Mouse (Mus musculus): ENCODE results near the gene Ceacam2. TPM values are rescaled to one million over a fixed set of nuclear protein-coding genes. Genes with fewer than 3 reads are reported as not detected.
"Not testable (repeated sequence)": the region's sequence is repeated elsewhere in the genome, so short reads cannot be mapped to it uniquely, and the experiment has no call there.

The Ceacam2 gene
- total RNA-seq (2014; fragmentation: Nextera tagmentation): not detected in 2 replicates
- total RNA-seq (2017): 0.05 TPM in 1 of 2 replicates, not detected in the other
- polyA plus RNA-seq (2012): not detected in 2 replicates

DNA sequence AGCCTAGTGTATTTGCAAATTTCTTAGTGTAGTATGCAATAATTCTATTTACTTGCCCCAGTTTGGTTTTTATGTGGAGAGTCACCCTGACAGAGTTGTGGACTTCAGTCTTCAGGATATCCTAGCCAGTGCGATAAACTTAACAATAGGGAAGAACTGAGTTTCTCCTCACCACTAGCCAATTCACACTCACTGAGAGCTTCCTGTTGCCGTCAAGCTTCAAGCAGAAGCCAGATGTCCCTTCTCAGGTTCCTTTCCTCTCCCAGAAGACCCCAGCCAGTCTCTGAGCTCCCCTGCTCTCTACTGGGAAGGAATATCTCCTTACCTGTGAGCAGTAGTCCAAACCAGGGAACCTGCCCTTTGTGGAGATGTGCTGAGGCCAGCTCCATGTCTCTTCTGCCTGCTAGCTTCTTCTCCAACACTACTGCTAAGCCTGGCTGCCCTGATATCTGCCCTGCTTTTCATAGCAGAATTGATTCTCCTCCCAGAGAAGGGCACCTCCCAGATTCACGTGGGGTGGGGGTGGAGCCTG, at the start of gene Ceacam2:
TSS of gene Ceacam2 (minus strand) at position 482 of the 532 bp plus-strand sequence.
- H3K36me3 ChIP-seq (replicated peaks); H3K4me3 ChIP-seq (ENCODE audit: low read depth, low read length); ATAC-seq (ENCODE audit: extremely low read depth, insufficient number of reproducible peaks, low FRiP score, poor library complexity, severe bottlenecking); H3K4me1 ChIP-seq (ENCODE audit: insufficient read depth, low read depth, low read length); H3K27me3 ChIP-seq (ENCODE audit: insufficient read depth, low read length); H3K9me3 ChIP-seq (replicated peaks); DNase-seq (ENCODE audit: low spot score): not testable (repeated sequence)

GRCm38 (mm10) chr7:25585351-25586204, 45.9 kb upstream of the Ceacam2 start:
- ATAC-seq (ENCODE audit: extremely low read depth, insufficient number of reproducible peaks, low FRiP score, poor library complexity, severe bottlenecking): no peak

GRCm38 (mm10) chr7:25584651-25585050, 45.0 kb upstream of the Ceacam2 start:
- Histone ChIP-seq H3K4me1 (ENCODE audit: insufficient read depth, low read depth, low read length) (no peaks in the 10 kb centered on the region), H3K4me3 (ENCODE audit: low read depth, low read length) (no peak overlapping the region), H3K9me3 (replicated peaks) (no peaks in the 10 kb centered on the region), H3K36me3 (replicated peaks) (no peaks in the 10 kb centered on the region), H3K27me3 (ENCODE audit: insufficient read depth, low read length) (no peaks in the 10 kb centered on the region; the same call in 1 of the 2 replicates)
- no peak for TF ChIP-seq GATA2 (IDR thresholded peaks at IDR 0.05; ENCODE audit: borderline replicate concordance, low read depth, low read length)
- TF ChIP-seq TAL1 (conservative IDR thresholded peaks at IDR 0.05; ENCODE audit: low read depth, low read length): no peak
- no peak for TF ChIP-seq CTCF (IDR thresholded peaks at IDR 0.05; ENCODE audit: low read depth, low read length)
- TF ChIP-seq POLR2AphosphoS5 (IDR thresholded peaks at IDR 0.05; ENCODE audit: insufficient replicate concordance, low read depth, low read length): no peak
- no peak for TF ChIP-seq GATA1 (IDR thresholded peaks at IDR 0.05; ENCODE audit: borderline replicate concordance, low read length)
- DNase-seq (ENCODE audit: low spot score): no peak
- no peak for ATAC-seq (ENCODE audit: extremely low read depth, insufficient number of reproducible peaks, low FRiP score, poor library complexity, severe bottlenecking)

More at GRCm38 (mm10) chr7:25585351-25586204, 45.9 kb upstream of the Ceacam2 start:
- no peaks in the 10 kb centered on the region; the same call in 1 of the 2 replicates for H3K27me3 ChIP-seq (ENCODE audit: insufficient read depth, low read length)
- no peaks in the 10 kb centered on the region for H3K9me3 ChIP-seq (replicated peaks)
- TF ChIP-seq GATA1 (IDR thresholded peaks at IDR 0.05; ENCODE audit: borderline replicate concordance, low read length) (no peak), TAL1 (conservative IDR thresholded peaks at IDR 0.05; ENCODE audit: low read depth, low read length) (no peak), GATA2 (IDR thresholded peaks at IDR 0.05; ENCODE audit: borderline replicate concordance, low read depth, low read length) (no peak), POLR2AphosphoS5 (IDR thresholded peaks at IDR 0.05; ENCODE audit: insufficient replicate concordance, low read depth, low read length) (no peak), CTCF (IDR thresholded peaks at IDR 0.05; ENCODE audit: low read depth, low read length) (no peak)
- H3K4me1 ChIP-seq (ENCODE audit: insufficient read depth, low read depth, low read length): no peaks in the 10 kb centered on the region
- H3K4me3 ChIP-seq (ENCODE audit: low read depth, low read length): no peak overlapping the region
- no peaks in the 10 kb centered on the region for H3K36me3 ChIP-seq (replicated peaks)
- no peak for DNase-seq (ENCODE audit: low spot score)

DNA sequence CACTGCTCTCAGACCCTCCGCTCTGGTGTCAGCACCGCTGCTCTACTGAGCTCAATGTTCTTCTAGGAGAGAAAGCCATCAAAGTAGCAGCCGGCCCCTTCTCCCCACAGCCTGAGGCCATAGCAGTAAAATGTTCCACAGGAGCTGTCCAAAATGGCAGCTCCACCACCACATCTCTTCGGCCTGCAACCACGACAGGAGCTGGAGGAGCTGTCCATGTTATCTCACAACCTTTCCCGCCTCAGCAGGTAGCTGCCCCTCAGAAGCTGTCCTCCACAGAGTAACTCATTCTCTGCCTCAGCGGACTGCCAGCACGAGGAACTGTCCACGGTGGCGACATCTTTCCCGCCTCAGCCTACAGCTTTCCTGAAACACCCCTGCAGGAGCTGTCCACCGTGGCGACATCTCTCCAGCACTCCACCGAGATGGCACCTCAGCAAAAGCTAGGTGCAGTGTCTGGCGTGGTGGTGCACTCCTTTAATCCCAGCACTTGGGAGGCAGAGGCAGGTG, 42.7 kb upstream of the Ceacam2 start:
- Histone ChIP-seq H3K36me3 (replicated peaks) (no peaks in the 10 kb centered on the region), H3K27me3 (ENCODE audit: insufficient read depth, low read length) (no peaks in the 10 kb centered on the region; the same call in 1 of the 2 replicates), H3K4me1 (ENCODE audit: insufficient read depth, low read depth, low read length) (no peaks in the 10 kb centered on the region), H3K4me3 (ENCODE audit: low read depth, low read length) (no peak overlapping the region), H3K9me3 (replicated peaks) (no peaks in the 10 kb centered on the region)
- TF ChIP-seq TAL1 (conservative IDR thresholded peaks at IDR 0.05; ENCODE audit: low read depth, low read length) (no peak), POLR2AphosphoS5 (IDR thresholded peaks at IDR 0.05; ENCODE audit: insufficient replicate concordance, low read depth, low read length) (no peak), CTCF (IDR thresholded peaks at IDR 0.05; ENCODE audit: low read depth, low read length) (no peak), GATA1 (IDR thresholded peaks at IDR 0.05; ENCODE audit: borderline replicate concordance, low read length) (no peak), GATA2 (IDR thresholded peaks at IDR 0.05; ENCODE audit: borderline replicate concordance, low read depth, low read length) (no peak)
- ATAC-seq (ENCODE audit: extremely low read depth, insufficient number of reproducible peaks, low FRiP score, poor library complexity, severe bottlenecking) (no peak), DNase-seq (ENCODE audit: low spot score) (no peak)

- Histone ChIP-seq H3K9me3 (replicated peaks) (no peaks in the 10 kb centered on the region), H3K4me1 (ENCODE audit: insufficient read depth, low read depth, low read length) (no peaks in the 10 kb centered on the region), H3K27me3 (ENCODE audit: insufficient read depth, low read length) (peaks cover 6% of the 10 kb centered on the region; the same call in 1 of the 2 replicates), H3K4me3 (ENCODE audit: low read depth, low read length) (no peak overlapping the region), H3K36me3 (replicated peaks) (no peaks in the 10 kb centered on the region)
- TF ChIP-seq GATA1 (IDR thresholded peaks at IDR 0.05; ENCODE audit: borderline replicate concordance, low read length) (no peak), POLR2AphosphoS5 (IDR thresholded peaks at IDR 0.05; ENCODE audit: insufficient replicate concordance, low read depth, low read length) (no peak), CTCF (IDR thresholded peaks at IDR 0.05; ENCODE audit: low read depth, low read length) (no peak), GATA2 (IDR thresholded peaks at IDR 0.05; ENCODE audit: borderline replicate concordance, low read depth, low read length) (no peak), TAL1 (conservative IDR thresholded peaks at IDR 0.05; ENCODE audit: low read depth, low read length) (no peak)
- ATAC-seq (ENCODE audit: extremely low read depth, insufficient number of reproducible peaks, low FRiP score, poor library complexity, severe bottlenecking): no peak
- DNase-seq (ENCODE audit: low spot score): no peak
These were observed 39.8 kb upstream of the Ceacam2 start for GRCm38 (mm10) chr7:25579441-25579840.

GRCm38 (mm10) chr7:25576793-25577437, 37.3 kb upstream of the Ceacam2 start:
- not testable (repeated sequence) for H3K4me1 ChIP-seq (ENCODE audit: insufficient read depth, low read depth, low read length); ATAC-seq (ENCODE audit: extremely low read depth, insufficient number of reproducible peaks, low FRiP score, poor library complexity, severe bottlenecking); H3K9me3 ChIP-seq (replicated peaks); H3K36me3 ChIP-seq (replicated peaks); H3K4me3 ChIP-seq (ENCODE audit: low read depth, low read length); DNase-seq (ENCODE audit: low spot score); H3K27me3 ChIP-seq (ENCODE audit: insufficient read depth, low read length)

DNA sequence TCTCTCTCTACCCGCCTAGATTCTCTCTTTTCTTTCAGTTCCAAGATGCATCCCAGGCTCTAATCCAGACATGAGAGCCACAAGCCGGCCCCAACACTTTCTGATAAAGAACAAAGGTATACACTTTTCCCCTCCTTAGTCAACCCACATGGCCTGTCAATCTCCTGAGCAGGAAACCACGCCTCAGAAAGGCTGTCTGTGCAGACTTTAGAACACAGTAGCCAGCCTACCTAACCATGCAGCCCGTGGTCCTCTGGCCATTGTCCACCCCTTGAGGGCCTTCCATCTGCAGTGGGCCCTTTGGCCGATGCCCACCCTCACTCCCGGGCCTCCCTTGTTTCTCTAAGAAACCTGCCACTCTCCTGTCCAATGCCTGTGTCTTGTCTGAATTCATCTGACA, 36.7 kb upstream of the Ceacam2 start:
- not testable (repeated sequence) for H3K4me3 ChIP-seq (ENCODE audit: low read depth, low read length); ATAC-seq (ENCODE audit: extremely low read depth, insufficient number of reproducible peaks, low FRiP score, poor library complexity, severe bottlenecking); H3K36me3 ChIP-seq (replicated peaks); H3K4me1 ChIP-seq (ENCODE audit: insufficient read depth, low read depth, low read length); H3K27me3 ChIP-seq (ENCODE audit: insufficient read depth, low read length); H3K9me3 ChIP-seq (replicated peaks); DNase-seq (ENCODE audit: low spot score)

Measured in G1E (cell line).